Mouse (Mus musculus): Measurements from ENCODE around the gene Myo9b. TPM values are rescaled to one million over a fixed set of nuclear protein-coding genes. Genes with fewer than 3 reads are reported as not detected.

Myo9b gene
- polyA plus RNA-seq, 1 experiment from 2014 or later: 20.3 TPM

GRCm38 (mm10) chr8:71395629-71396028, 123.1 kb downstream of the Myo9b start, which contains the start of gene Ushbp1:
Gene Ushbp1, minus strand, starts transcription at chr8:71395802.
- WGBS: 66% methylated on average over 9 of the region's 9 CpGs
- peak within 1 kb of the TSS; percentile 52 for H3K9ac ChIP-seq (ENCODE audit: low read length)
- ATAC-seq (ENCODE audit: low read depth): no peak

GRCm38 (mm10) chr8:71396639-71397305, 124.3 kb downstream of the Myo9b start, which contains the start of gene Babam1:
Gene Babam1, plus strand, starts transcription at chr8:71396861.
- peak within 1 kb of the TSS; percentile 88 for H3K9ac ChIP-seq (ENCODE audit: low read length)
- peaks cover 16% of the 10 kb centered on the region for H3K4me1 ChIP-seq (replicated peaks; ENCODE audit: control insufficient read depth, insufficient read depth, low read length)
- peaks cover 11% of the 10 kb centered on the region for H3K36me3 ChIP-seq (ENCODE audit: control insufficient read depth, insufficient read depth, low read length)
- H3K4me3 ChIP-seq (ENCODE audit: low read length): peak within 1 kb of the TSS; percentile 92
- no peaks in the 10 kb centered on the region for H3K27me3 ChIP-seq (ENCODE audit: control insufficient read depth, insufficient read depth, low read depth, low read length)
- ATAC-seq (ENCODE audit: low read depth): peak; percentile 97
- H3K4me2 ChIP-seq (ENCODE audit: low read depth, low read length): peak within 1 kb of the TSS; percentile 93
- under 1% methylated on average over 34 of the region's 34 CpGs for WGBS
- peak within 1 kb of the TSS; percentile 88 for H3K27ac ChIP-seq (ENCODE audit: low read length)
- no peaks in the 10 kb centered on the region for H3K9me3 ChIP-seq (ENCODE audit: control insufficient read depth, low read length)

More at GRCm38 (mm10) chr8:71395629-71396028, 123.1 kb downstream of the Myo9b start, which contains the start of gene Ushbp1:
- no peaks in the 10 kb centered on the region for H3K27me3 ChIP-seq (ENCODE audit: control insufficient read depth, insufficient read depth, low read depth, low read length)
- H3K4me3 ChIP-seq (ENCODE audit: low read length): peak within 1 kb of the TSS; percentile 92
- H3K27ac ChIP-seq (ENCODE audit: low read length): peak within 1 kb of the TSS; percentile 88
- peaks cover 11% of the 10 kb centered on the region for H3K36me3 ChIP-seq (ENCODE audit: control insufficient read depth, insufficient read depth, low read length)
- peak within 1 kb of the TSS; percentile 93 for H3K4me2 ChIP-seq (ENCODE audit: low read depth, low read length)
- H3K9me3 ChIP-seq (ENCODE audit: control insufficient read depth, low read length): no peaks in the 10 kb centered on the region
- H3K4me1 ChIP-seq (replicated peaks; ENCODE audit: control insufficient read depth, insufficient read depth, low read length): peaks cover 16% of the 10 kb centered on the region

- peak overlapping the region; percentile 92 for H3K4me3 ChIP-seq (ENCODE audit: low read length)
- 83% methylated on average over 12 of the region's 12 CpGs for WGBS
- no peak overlapping the region for H3K27ac ChIP-seq (ENCODE audit: low read length)
- peaks cover 11% of the 10 kb centered on the region for H3K36me3 ChIP-seq (ENCODE audit: control insufficient read depth, insufficient read depth, low read length)
- ATAC-seq (ENCODE audit: low read depth): no peak
- H3K27me3 ChIP-seq (ENCODE audit: control insufficient read depth, insufficient read depth, low read depth, low read length): no peaks in the 10 kb centered on the region
- peak overlapping the region; percentile 88 for H3K9ac ChIP-seq (ENCODE audit: low read length)
- peak overlapping the region; percentile 93 for H3K4me2 ChIP-seq (ENCODE audit: low read depth, low read length)
- peaks cover 16% of the 10 kb centered on the region for H3K4me1 ChIP-seq (replicated peaks; ENCODE audit: control insufficient read depth, insufficient read depth, low read length)
- no peaks in the 10 kb centered on the region for H3K9me3 ChIP-seq (ENCODE audit: control insufficient read depth, low read length)
Measured at GRCm38 (mm10) chr8:71397701-71398100, 125.2 kb downstream of the Myo9b start.

GRCm38 (mm10) chr8:71400826-71401225, 128.3 kb downstream of the Myo9b start:
- H3K9ac ChIP-seq (ENCODE audit: low read length): no peak overlapping the region

GRCm38 (mm10) chr8:71401454-71401853, 128.9 kb downstream of the Myo9b start:
- ATAC-seq (ENCODE audit: low read depth): no peak
- Histone ChIP-seq H3K27ac (ENCODE audit: low read length) (no peak overlapping the region), H3K9ac (ENCODE audit: low read length) (no peak overlapping the region), H3K4me1 (replicated peaks; ENCODE audit: control insufficient read depth, insufficient read depth, low read length) (peaks cover 12% of the 10 kb centered on the region), H3K27me3 (ENCODE audit: control insufficient read depth, insufficient read depth, low read depth, low read length) (no peaks in the 10 kb centered on the region), H3K4me2 (ENCODE audit: low read depth, low read length) (no peak overlapping the region), H3K9me3 (ENCODE audit: control insufficient read depth, low read length) (no peaks in the 10 kb centered on the region), H3K36me3 (ENCODE audit: control insufficient read depth, insufficient read depth, low read length) (peaks cover 11% of the 10 kb centered on the region), H3K4me3 (ENCODE audit: low read length) (no peak overlapping the region)

More at GRCm38 (mm10) chr8:71400826-71401225, 128.3 kb downstream of the Myo9b start:
- no peak for ATAC-seq (ENCODE audit: low read depth)
- H3K27ac ChIP-seq (ENCODE audit: low read length): no peak overlapping the region
- H3K36me3 ChIP-seq (ENCODE audit: control insufficient read depth, insufficient read depth, low read length): peaks cover 11% of the 10 kb centered on the region
- no peaks in the 10 kb centered on the region for H3K9me3 ChIP-seq (ENCODE audit: control insufficient read depth, low read length)
- WGBS: 76% methylated on average over 2 of the region's 2 CpGs
- H3K4me3 ChIP-seq (ENCODE audit: low read length): no peak overlapping the region
- no peak overlapping the region for H3K4me2 ChIP-seq (ENCODE audit: low read depth, low read length)
- H3K4me1 ChIP-seq (replicated peaks; ENCODE audit: control insufficient read depth, insufficient read depth, low read length): peaks cover 16% of the 10 kb centered on the region
- no peaks in the 10 kb centered on the region for H3K27me3 ChIP-seq (ENCODE audit: control insufficient read depth, insufficient read depth, low read depth, low read length)

- Histone ChIP-seq H3K27ac (ENCODE audit: low read length) (no peak overlapping the region), H3K4me2 (ENCODE audit: low read depth, low read length) (no peak overlapping the region), H3K9ac (ENCODE audit: low read length) (no peak overlapping the region), H3K27me3 (ENCODE audit: control insufficient read depth, insufficient read depth, low read depth, low read length) (no peaks in the 10 kb centered on the region), H3K36me3 (ENCODE audit: control insufficient read depth, insufficient read depth, low read length) (peaks cover 11% of the 10 kb centered on the region), H3K4me3 (ENCODE audit: low read length) (no peak overlapping the region), H3K9me3 (ENCODE audit: control insufficient read depth, low read length) (no peaks in the 10 kb centered on the region), H3K4me1 (replicated peaks; ENCODE audit: control insufficient read depth, insufficient read depth, low read length) (peaks cover 16% of the 10 kb centered on the region)
- no peak for ATAC-seq (ENCODE audit: low read depth)
- 86% methylated on average over 9 of the region's 9 CpGs for WGBS
Measured at GRCm38 (mm10) chr8:71402446-71402964, 130.0 kb downstream of the Myo9b start.

- Histone ChIP-seq H3K27me3 (ENCODE audit: control insufficient read depth, insufficient read depth, low read depth, low read length) (no peaks in the 10 kb centered on the region), H3K9me3 (ENCODE audit: control insufficient read depth, low read length) (no peaks in the 10 kb centered on the region), H3K9ac (ENCODE audit: low read length) (no peak overlapping the region), H3K36me3 (ENCODE audit: control insufficient read depth, insufficient read depth, low read length) (peaks cover 14% of the 10 kb centered on the region), H3K4me2 (ENCODE audit: low read depth, low read length) (no peak overlapping the region), H3K4me1 (replicated peaks; ENCODE audit: control insufficient read depth, insufficient read depth, low read length) (peaks cover 12% of the 10 kb centered on the region), H3K27ac (ENCODE audit: low read length) (no peak overlapping the region), H3K4me3 (ENCODE audit: low read length) (no peak overlapping the region)
- WGBS: 47% methylated on average over 6 of the region's 6 CpGs
- no peak for ATAC-seq (ENCODE audit: low read depth)
Measured at GRCm38 (mm10) chr8:71403107-71403885, 130.8 kb downstream of the Myo9b start.

- Histone ChIP-seq H3K4me1 (replicated peaks; ENCODE audit: control insufficient read depth, insufficient read depth, low read length) (peaks cover 12% of the 10 kb centered on the region), H3K4me3 (ENCODE audit: low read length) (no peak overlapping the region), H3K4me2 (ENCODE audit: low read depth, low read length) (no peak overlapping the region), H3K36me3 (ENCODE audit: control insufficient read depth, insufficient read depth, low read length) (peaks cover 15% of the 10 kb centered on the region), H3K9me3 (ENCODE audit: control insufficient read depth, low read length) (no peaks in the 10 kb centered on the region), H3K27me3 (ENCODE audit: control insufficient read depth, insufficient read depth, low read depth, low read length) (no peaks in the 10 kb centered on the region), H3K27ac (ENCODE audit: low read length) (no peak overlapping the region), H3K9ac (ENCODE audit: low read length) (no peak overlapping the region)
- no peak for ATAC-seq (ENCODE audit: low read depth)
- WGBS: 86% methylated on average over 8 of the region's 8 CpGs
Measured at GRCm38 (mm10) chr8:71404011-71404410, 131.5 kb downstream of the Myo9b start.

GRCm38 (mm10) chr8:71404951-71405351, 132.4 kb downstream of the Myo9b start:
- no peak overlapping the region; the same call in 1 of the 2 replicates for H3K4me2 ChIP-seq (ENCODE audit: low read depth, low read length)

More at GRCm38 (mm10) chr8:71404951-71405351, 132.4 kb downstream of the Myo9b start:
- Histone ChIP-seq H3K36me3 (ENCODE audit: control insufficient read depth, insufficient read depth, low read length) (peaks cover 13% of the 10 kb centered on the region), H3K4me1 (replicated peaks; ENCODE audit: control insufficient read depth, insufficient read depth, low read length) (peaks cover 12% of the 10 kb centered on the region), H3K9me3 (ENCODE audit: control insufficient read depth, low read length) (no peaks in the 10 kb centered on the region), H3K27ac (ENCODE audit: low read length) (no peak overlapping the region), H3K9ac (ENCODE audit: low read length) (no peak overlapping the region), H3K27me3 (ENCODE audit: control insufficient read depth, insufficient read depth, low read depth, low read length) (no peaks in the 10 kb centered on the region), H3K4me3 (ENCODE audit: low read length) (no peak overlapping the region)
- 86% methylated on average over 9 of the region's 9 CpGs for WGBS
- no peak for ATAC-seq (ENCODE audit: low read depth)

Measured in lung, embryonic 16.5 days (tissue).